Mouse (Mus musculus): ENCODE measurements around the gene Slc5a10.

DNA sequence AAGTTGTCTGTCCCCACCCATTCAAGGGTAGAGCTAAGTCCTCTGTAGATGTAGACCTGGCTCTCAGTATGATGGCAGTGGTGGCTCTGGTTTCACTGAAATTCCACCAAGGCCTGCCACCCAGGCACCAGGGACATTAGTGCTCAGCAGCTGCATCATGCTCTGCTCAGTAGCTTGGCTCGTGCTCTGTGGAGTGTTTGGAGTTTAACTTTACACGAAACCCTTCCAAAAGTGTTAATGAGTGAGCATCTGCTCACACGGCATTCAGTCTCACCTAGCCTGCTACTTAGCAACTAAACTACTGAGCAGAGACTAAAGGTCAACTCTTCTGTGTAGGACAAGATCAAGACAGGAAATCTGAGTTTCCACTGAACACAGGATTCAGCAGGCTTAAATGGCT, at the start of gene Slc5a10:
- no peak for TF ChIP-seq CTCF (IDR thresholded peaks at IDR 0.05; ENCODE audit: control insufficient read depth, insufficient read depth, insufficient read length)
- TF ChIP-seq USF1 (IDR thresholded peaks at IDR 0.05; ENCODE audit: low read depth), result no peak
- no peak for TF ChIP-seq MYOD1 (IDR thresholded peaks at IDR 0.05; ENCODE audit: control insufficient read depth, insufficient read length, low read depth)
- no peak for TF ChIP-seq CEBPB (IDR thresholded peaks at IDR 0.05; ENCODE audit: low read depth)
- no peak for TF ChIP-seq MAX (IDR thresholded peaks at IDR 0.05)
- TF ChIP-seq MYOG (IDR thresholded peaks at IDR 0.05; ENCODE audit: control insufficient read depth, extremely low read depth, insufficient read length), result no peak
